Mouse (Mus musculus): ENCODE results near the gene Cep57l1.

DNA sequence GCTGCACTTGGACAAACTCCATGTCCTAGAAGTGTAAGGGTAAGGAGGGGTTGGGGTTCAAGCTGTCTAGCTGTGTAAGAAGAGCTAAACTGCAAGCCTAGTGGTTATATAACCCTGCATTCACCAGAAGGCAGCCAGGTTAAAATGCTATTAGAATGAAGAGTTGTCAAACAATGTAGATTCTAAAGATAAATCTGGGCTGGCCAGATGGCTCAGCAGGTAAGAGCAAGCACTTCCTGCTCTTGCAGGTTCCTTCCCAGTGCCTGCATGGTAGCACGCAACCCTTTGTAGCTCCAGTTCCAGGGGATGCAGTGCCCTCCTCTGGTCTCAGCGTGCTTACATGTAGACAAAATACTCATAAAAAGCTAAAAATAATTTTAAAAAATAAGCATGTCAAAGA, 24.5 kb upstream of the Cep57l1 start:
- TF ChIP-seq CTCF (conservative IDR thresholded peaks at IDR 0.05; ENCODE audit: insufficient read depth, insufficient read length, low read depth, low read length): no peak
- no peak for TF ChIP-seq POLR2A (IDR thresholded peaks at IDR 0.05; ENCODE audit: low read depth, low read length)

Data from kidney, adult 2 months (tissue).